Mouse (Mus musculus): ENCODE data around the gene Tcf7l2.

Gene Tcf7l2

GRCm38 (mm10) chr19:55825951-55826507, 84.4 kb downstream of the Tcf7l2 start:
- no peak for DNase-seq (ENCODE audit: extremely low spot score, low read depth, low spot score)

DNA sequence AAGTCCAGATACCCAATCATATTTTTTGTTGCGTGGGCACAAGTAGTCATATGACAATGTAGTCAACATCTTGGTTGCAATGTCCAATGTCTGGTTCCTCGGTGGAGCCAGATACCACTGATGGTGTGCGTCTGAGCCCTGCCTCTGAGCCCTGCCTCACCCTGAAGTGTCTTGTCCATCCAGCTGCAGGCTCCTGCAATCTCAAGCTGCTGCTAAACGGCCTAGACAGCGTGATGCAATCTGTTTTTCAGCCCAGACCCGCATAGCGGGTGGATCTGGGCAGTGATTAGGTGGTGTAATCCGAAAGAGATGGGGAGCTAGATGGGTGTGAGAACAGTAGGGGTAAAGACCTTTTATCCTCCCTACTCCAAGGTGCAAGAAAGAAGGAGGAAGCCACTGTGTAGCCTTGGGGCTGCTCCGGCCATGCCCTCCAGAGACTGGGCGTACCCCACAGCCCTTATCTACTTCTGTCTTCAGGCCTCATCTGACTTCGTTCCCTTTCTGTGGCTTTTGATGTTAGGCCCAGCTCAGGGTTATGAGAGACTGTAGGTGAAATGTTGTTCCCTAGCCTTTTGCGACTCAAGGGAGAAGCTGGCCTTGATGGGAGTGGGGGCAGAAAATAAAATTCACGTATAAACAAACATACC, 86.1 kb downstream of the Tcf7l2 start:
- no peak for DNase-seq (ENCODE audit: extremely low spot score, low read depth, low spot score)

- DNase-seq (ENCODE audit: extremely low spot score, low read depth, low spot score), result no peak
Measured at GRCm38 (mm10) chr19:55830976-55831559, 89.4 kb downstream of the Tcf7l2 start.

GRCm38 (mm10) chr19:55832122-55832521, 90.5 kb downstream of the Tcf7l2 start:
- DNase-seq (ENCODE audit: extremely low spot score, low read depth, low spot score), result no peak

- DNase-seq (ENCODE audit: extremely low spot score, low read depth, low spot score), result no peak
Measured at GRCm38 (mm10) chr19:55833807-55834385, 92.3 kb downstream of the Tcf7l2 start.

DNA sequence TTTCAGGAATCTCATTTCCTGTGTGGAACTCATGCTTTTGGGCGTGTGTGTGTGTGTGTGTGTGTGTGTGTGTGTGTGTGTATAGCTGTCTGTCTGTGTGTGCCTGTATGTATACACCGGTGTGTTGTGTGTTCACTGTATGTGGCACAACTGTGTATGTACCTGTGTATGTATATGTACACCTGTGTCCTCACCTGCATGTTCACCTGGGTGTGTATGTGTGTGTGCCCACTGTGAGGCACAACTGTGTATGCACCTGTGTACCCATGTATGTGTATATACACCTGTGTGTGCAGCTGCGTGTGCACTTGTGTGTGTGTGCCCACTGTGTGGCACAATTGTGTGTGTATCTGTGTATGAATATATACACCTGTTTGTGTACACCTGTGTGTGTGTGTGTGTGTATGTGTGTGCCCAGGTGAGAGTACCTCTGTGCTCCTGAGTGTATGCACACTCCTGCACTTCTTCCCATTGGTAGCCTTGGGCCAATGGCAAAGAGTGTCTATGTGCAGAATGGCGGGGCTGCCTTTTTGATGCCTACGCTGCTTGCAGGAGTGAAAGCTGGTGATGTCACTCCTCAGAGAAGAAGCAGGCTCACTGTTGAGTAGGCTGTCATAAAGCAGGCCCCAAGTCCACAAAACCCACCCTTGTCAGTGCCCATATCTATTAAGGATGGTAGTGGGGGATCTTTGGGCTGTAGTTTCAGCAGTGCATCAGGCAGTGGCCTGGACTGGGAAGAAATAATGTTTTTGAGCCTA, 95.5 kb downstream of the Tcf7l2 start:
- DNase-seq (ENCODE audit: extremely low spot score, low read depth, low spot score), result no peak

GRCm38 (mm10) chr19:55837924-55838323, 96.3 kb downstream of the Tcf7l2 start:
- DNase-seq (ENCODE audit: extremely low spot score, low read depth, low spot score), result no peak

- DNase-seq (ENCODE audit: extremely low spot score, low read depth, low spot score), result no peak
Measured at GRCm38 (mm10) chr19:55838389-55839035, 96.9 kb downstream of the Tcf7l2 start.

GRCm38 (mm10) chr19:55839036-55839555, 97.5 kb downstream of the Tcf7l2 start:
- DNase-seq (ENCODE audit: extremely low spot score, low read depth, low spot score), result no peak

DNA sequence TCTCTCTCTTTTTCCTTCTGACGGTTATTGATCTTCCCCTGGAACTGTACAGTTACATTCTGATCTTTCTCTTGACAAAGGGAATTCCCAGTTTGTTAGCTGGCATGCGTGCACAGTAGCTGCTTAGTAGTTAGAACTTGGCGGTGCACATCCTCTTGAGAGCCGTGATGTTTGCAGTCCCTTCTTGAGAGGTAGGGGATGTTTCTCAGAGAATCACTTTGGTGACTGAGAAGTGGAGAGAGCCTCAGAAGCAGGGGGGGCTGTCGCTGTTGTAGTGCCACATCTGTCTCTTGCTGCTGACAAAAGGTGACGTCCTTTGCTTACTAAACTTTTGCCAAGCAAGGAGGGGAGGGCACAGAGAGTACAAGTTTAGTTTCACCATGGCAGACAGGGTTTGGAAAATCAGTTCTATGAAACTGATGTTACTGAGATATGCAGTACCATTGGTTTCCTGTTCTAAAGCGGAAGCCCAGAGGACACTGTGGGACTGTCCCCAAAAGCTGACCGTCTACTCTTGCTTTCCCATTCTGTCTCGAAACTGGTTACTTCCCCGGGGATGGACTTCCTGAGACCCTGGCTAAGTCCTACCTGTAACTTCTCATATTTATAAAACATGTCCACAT, 99.0 kb downstream of the Tcf7l2 start:
- no peak for DNase-seq (ENCODE audit: extremely low spot score, low read depth, low spot score)

DNA sequence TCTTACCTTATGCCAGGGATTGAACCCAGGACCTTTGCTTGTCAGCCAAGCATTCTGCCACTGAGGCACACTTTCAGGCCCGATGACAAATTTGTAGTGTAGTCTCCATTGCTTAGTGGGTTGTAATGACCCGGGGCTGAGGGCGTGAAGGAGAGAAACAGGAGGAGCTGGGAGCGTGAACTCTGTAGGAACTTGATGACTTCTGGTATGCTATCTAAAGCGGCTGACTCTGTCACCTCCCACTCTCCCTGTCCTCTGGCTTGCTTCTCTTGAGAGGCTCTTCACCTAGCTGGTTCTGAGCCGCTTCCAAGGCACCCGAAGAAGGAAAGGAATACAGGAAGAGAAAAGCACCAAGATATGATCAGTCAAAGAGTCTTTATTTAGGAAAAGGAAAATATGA, 100.4 kb downstream of the Tcf7l2 start:
- no peak for DNase-seq (ENCODE audit: extremely low spot score, low read depth, low spot score)

GRCm38 (mm10) chr19:55843111-55843887, 101.7 kb downstream of the Tcf7l2 start:
- DNase-seq (ENCODE audit: extremely low spot score, low read depth, low spot score), result no peak

DNA sequence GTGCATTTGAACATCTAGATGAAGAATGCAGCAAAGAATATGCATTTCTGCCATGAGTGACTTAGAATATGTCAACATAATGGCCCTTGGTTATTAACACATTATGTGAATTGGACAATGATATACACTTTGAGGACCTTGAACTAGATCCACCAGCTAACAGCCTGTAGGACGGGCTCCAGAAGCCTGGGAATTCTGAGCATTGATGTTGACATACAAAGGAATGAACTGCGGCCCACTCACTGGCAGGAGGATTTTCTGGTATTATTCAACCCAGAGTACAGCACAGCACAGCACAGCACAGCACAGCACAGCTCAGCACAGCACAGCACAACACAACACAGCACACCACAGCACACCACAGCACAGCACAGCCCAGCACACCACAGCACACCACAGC, 104.1 kb downstream of the Tcf7l2 start:
- no peak for DNase-seq (ENCODE audit: extremely low spot score, low read depth, low spot score)

DNA sequence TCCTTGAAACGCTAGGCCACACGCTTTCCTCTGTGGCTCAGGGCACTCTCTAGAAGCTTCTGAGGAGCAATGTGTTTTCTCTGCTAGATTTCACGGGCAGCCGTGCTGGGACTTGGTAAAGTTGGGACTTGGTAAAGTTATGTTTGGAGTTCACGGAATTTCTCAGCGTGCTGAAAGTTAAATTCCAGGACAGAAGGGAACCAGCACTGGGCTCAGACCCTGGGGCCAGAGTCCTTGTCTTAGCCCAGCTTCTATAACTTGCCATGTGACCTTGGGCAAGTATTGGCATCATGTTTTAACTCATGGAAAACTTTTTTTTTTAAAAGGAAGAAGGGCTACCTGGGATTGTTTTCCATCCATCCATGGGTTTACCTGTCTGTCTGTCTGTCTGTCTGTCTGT, 104.6 kb downstream of the Tcf7l2 start:
- DNase-seq (ENCODE audit: extremely low spot score, low read depth, low spot score), result no peak

- no peak for DNase-seq (ENCODE audit: extremely low spot score, low read depth, low spot score)
Measured at GRCm38 (mm10) chr19:55847043-55847442, 105.4 kb downstream of the Tcf7l2 start.

DNA sequence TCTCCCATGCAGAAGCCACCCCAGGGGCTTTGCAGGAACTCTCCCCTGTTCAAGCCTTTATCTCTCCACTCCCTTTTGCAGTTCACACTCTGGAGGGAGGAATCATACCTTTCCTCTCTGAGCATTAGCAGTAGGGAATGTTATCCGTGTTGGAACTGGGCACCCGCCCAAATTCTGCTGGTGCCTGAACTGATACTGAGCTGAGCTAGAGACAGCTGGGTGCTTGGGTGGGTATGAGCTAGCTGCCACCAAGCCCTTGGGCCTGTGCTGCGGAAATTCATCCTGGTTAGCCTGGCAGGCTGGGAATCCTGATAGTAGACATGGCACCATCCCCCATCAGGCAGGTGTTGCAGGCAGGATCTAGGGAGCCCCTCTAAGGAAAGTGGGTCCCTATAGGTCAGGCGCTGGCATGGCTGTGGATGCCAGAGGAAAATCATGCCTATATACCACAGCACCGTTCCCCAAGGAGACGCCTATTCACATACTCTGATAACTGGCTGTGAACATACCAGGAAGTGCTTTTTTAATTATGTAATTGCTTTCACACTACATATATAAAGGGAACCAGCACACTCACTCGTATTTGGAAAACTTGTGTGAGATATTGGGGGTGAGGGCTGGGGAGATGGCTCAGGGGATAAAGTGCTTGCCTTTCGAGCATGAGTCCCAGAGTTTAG, 108.9 kb downstream of the Tcf7l2 start:
- DNase-seq (ENCODE audit: extremely low spot score, low read depth, low spot score), result no peak

DNA sequence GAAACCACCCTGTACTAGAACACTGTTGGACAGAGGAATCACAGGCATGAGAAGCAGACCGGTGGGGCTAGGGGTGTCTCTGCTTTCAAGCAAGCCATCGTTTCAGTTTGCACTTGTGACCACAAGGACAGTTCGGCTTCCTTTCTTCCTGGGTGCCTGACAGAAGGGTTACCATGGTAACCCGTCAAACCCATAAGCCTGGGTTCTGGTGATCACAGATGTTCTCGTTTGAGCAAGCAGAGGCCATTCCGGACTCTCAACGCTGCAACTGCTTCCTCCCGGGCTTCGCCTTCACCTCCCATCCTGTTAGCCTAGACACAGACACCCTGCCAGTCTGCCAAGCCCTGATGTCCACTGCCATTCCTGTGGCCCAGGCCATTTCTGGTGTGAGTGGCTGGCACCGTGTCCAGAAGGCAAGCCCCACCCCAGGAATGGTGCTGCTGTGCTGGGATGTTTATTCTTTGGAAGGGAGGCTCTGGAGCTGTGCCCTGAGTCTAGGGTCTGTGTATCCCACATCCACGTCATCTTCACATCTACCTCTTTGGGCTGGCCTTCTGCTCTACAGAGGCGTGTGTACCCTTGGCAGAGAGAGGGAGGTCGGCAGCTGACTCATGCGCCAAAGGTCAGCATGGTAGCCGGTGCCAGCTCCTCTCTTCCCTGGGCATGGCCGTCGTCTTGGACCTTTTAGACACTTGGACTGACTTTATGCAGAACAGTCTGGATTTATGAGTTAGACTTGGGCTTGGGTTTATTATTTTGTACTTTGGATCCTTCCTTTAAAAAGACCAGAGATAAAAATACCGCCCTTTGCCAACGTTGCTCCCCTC, 110.1 kb downstream of the Tcf7l2 start:
- no peak for DNase-seq (ENCODE audit: extremely low spot score, low read depth, low spot score)

GRCm38 (mm10) chr19:55854389-55854788, 112.8 kb downstream of the Tcf7l2 start:
- no peak for DNase-seq (ENCODE audit: extremely low spot score, low read depth, low spot score)

Measured in hindlimb bud, embryonic 11.5 days (tissue).